Mouse (Mus musculus): Measurements from ENCODE around the gene Il23r.

DNA sequence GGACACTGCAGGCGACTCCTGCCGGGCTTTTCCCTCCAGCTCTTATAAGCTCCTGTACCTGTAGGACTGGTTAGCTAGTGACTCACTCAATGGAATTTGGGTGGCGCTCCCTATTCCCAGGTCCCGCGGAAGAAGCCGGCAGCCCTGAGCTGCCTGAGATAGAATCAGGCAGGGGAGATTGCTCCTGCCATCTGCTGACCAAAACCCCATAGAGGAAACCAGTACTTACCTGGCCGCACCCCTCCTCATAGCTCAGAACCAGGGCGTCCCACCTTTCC is 44.1 kb upstream of the Il23r start, which contains the start of gene Tacstd2:
- no peak for TF ChIP-seq CTCF (IDR thresholded peaks at IDR 0.05)
- TF ChIP-seq EP300 (IDR thresholded peaks at IDR 0.05; ENCODE audit: insufficient read depth, low read depth, low read length): no peak

Measured in heart, adult 2 months (tissue).